Mouse (Mus musculus) c-Kit-positive CD71-positive TER-119-negative erythroid progenitor cells, embryonic 14.5 days (primary cell): ENCODE results near the gene Grk1.
A peak's percentile ranks its signal among the peaks of the same experiment; 100 is the strongest.

ENCODE experiments used
- DNase-seq: peaks from one replicate; pipeline ENCODE4 v3.0.0-alpha.2; 2013; ENCODE audit warnings: low read depth

The Grk1 gene

GRCm38 (mm10) chr8:13428156-13428555 is 23.3 kb downstream of the Grk1 start:
- DNase-seq, result no peak

- DNase-seq, result no peak
These were observed 25.5 kb downstream of the Grk1 start for GRCm38 (mm10) chr8:13430412-13430811.

GRCm38 (mm10) chr8:13430866-13431265 is 26.0 kb downstream of the Grk1 start:
- DNase-seq, result no peak

- DNase-seq, result no peak
These were observed 28.2 kb downstream of the Grk1 start for GRCm38 (mm10) chr8:13433130-13433529.

- DNase-seq, result no peak
These were observed 30.0 kb downstream of the Grk1 start, which contains the start of gene Tmem255b for GRCm38 (mm10) chr8:13434889-13435288. Gene Tmem255b, plus strand, starts transcription at chr8:13435189.

- DNase-seq, result no peak
These were observed 31.2 kb downstream of the Grk1 start for GRCm38 (mm10) chr8:13436052-13436451.

- no peak for DNase-seq
These were observed 32.6 kb downstream of the Grk1 start for GRCm38 (mm10) chr8:13437531-13437930.

GRCm38 (mm10) chr8:13442152-13442551 is 37.3 kb downstream of the Grk1 start:
- DNase-seq, result no peak

- DNase-seq, result no peak
These were observed 41.6 kb downstream of the Grk1 start for GRCm38 (mm10) chr8:13446456-13446855.

- peak; percentile 17 for DNase-seq
These were observed 43.3 kb downstream of the Grk1 start for GRCm38 (mm10) chr8:13448145-13448544.

GRCm38 (mm10) chr8:13451747-13452277 is 46.9 kb downstream of the Grk1 start:
- DNase-seq, result no peak

- no peak for DNase-seq
These were observed 49.6 kb downstream of the Grk1 start for GRCm38 (mm10) chr8:13454341-13455113.

GRCm38 (mm10) chr8:13455295-13455694 is 50.4 kb downstream of the Grk1 start:
- no peak for DNase-seq

- DNase-seq, result no peak
These were observed 54.5 kb downstream of the Grk1 start for GRCm38 (mm10) chr8:13459431-13459830.

- DNase-seq, result no peak
These were observed 56.3 kb downstream of the Grk1 start for GRCm38 (mm10) chr8:13461085-13461765.

- DNase-seq, result peak; percentile 13
These were observed 57.0 kb downstream of the Grk1 start for GRCm38 (mm10) chr8:13461843-13462242.

GRCm38 (mm10) chr8:13462392-13462791 is 57.5 kb downstream of the Grk1 start:
- DNase-seq, result no peak

- no peak for DNase-seq
These were observed 60.4 kb downstream of the Grk1 start for GRCm38 (mm10) chr8:13465324-13465723.

GRCm38 (mm10) chr8:13466989-13467388 is 62.1 kb downstream of the Grk1 start:
- no peak for DNase-seq

- no peak for DNase-seq
These were observed 63.9 kb downstream of the Grk1 start for GRCm38 (mm10) chr8:13468737-13469136.

- DNase-seq, result no peak
These were observed 66.6 kb downstream of the Grk1 start for GRCm38 (mm10) chr8:13471484-13471883.
